Mouse (Mus musculus) liver, embryonic 15.5 days (tissue): ENCODE results near the gene Gstm3. TPM values are rescaled to one million over a fixed set of nuclear protein-coding genes. Genes with fewer than 3 reads are reported as not detected.
"Not testable (repeated sequence)": the region's sequence is repeated elsewhere in the genome, so short reads cannot be mapped to it uniquely, and the experiment has no call there.

Experiments
- ATAC-seq: fragments of 200-750 bp; cut with Nextera tagmentation; 2 replicates; pipeline ENCODE4 v1.8.0; 2017; ENCODE audit warnings: moderate number of reproducible peaks, mild to moderate bottlenecking, moderate library complexity; ENCODE audit not compliant: insufficient read depth
- H3K27ac ChIP-seq: fragments of 300-500 bp; sonication (generic); replicated peaks from 2 replicates; pipeline ENCODE4 v1.5.1; 2015; ENCODE audit warnings: mild to moderate bottlenecking, inconsistent platforms
- H3K27me3 ChIP-seq: fragments of 300-500 bp; sonication (generic); 2 replicates; pipeline ENCODE4 v1.6.1; 2015; ENCODE audit warnings: mild to moderate bottlenecking, inconsistent platforms
- H3K36me3 ChIP-seq: fragments of 300-500 bp; sonication (generic); replicated peaks from 2 replicates; pipeline ENCODE4 v1.6.1; 2015; ENCODE audit warnings: moderate library complexity, mild to moderate bottlenecking, inconsistent platforms
- H3K4me1 ChIP-seq: fragments of 300-500 bp; sonication (generic); replicated peaks from 2 replicates; pipeline ENCODE4 v1.6.1; 2015; ENCODE audit warnings: inconsistent platforms
- H3K4me2 ChIP-seq: fragments of 300-500 bp; sonication (generic); 2 replicates; pipeline ENCODE4 v1.6.1; 2015; ENCODE audit warnings: moderate library complexity, mild to moderate bottlenecking, inconsistent platforms
- H3K4me3 ChIP-seq: fragments of 300-500 bp; sonication (generic); replicated peaks from 2 replicates; pipeline ENCODE4 v1.5.1; 2015; ENCODE audit warnings: mild to moderate bottlenecking, inconsistent platforms
- H3K9ac ChIP-seq: fragments of 300-500 bp; sonication (generic); 2 replicates; pipeline ENCODE4 v1.6.1; 2015; ENCODE audit warnings: moderate library complexity, mild to moderate bottlenecking, inconsistent platforms
- H3K9me3 ChIP-seq: fragments of 300-500 bp; sonication (generic); replicated peaks from 2 replicates; pipeline ENCODE4 v1.6.1; 2016; ENCODE audit warnings: inconsistent platforms
- WGBS: fragments of 180-500 bp; shearing (Covaris S2); methylation state at CpG from one replicate; pipeline ENCODE4 v1.1.7; 2015; ENCODE audit warnings: mixed read lengths; ENCODE audit not compliant: insufficient replicate concordance; 5-methylcytosine and 5-hydroxymethylcytosine counted together
- polyA plus RNA-seq: library from polyadenylated mRNA; unstranded; fragments of >200 nt; fragmentation: Nextera tagmentation; extraction: Ambion mirVana; gene quantifications from 2 replicates; pipeline ENCODE4 v1.2.1, GENCODE M21; 2015

Gstm3 gene
- 14.9 and 15.4 TPM in 2 replicates for polyA plus RNA-seq

DNA sequence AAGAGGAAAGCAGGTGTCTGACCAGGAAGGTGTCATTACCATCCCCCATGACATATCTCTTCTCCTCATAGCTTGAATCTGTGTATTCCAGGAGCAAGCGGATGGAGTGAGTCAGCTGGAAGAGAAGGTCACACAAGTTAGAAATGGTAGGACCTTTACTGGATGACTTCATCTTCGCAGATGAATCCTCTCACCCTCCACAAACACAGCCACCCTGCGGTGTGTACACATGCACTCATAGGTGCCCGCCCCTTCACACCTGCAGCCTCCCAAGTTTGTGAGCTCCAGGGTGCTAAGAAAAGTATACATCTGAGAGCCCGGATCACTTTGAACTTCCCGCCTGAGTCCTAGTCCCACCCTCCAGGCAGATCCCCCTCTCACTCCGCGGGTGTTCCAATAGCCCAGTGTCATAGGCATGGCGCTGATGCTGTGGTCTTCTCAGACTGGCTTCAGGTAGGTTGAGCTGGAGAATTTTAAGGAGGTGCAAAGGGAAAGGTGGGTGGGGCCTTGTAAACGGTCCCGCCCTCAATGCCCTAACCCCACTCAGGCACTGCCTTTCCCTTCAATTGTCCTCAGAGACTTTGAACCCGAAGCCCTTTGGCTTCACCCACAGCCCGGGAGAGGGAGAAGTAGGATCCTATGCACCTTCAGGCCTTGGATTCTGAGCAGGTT is at the start of gene Gstm3:
Gstm3 (minus strand) TSS at position 560 of the 672 bp plus-strand sequence.
- Histone ChIP-seq H3K9ac (no peak within 1 kb of the TSS), H3K4me1 (peaks cover 26% of the 10 kb centered on the region), H3K4me2 (no peak within 1 kb of the TSS), H3K4me3 (no peak within 1 kb of the TSS), H3K27me3 (no peaks in the 10 kb centered on the region), H3K27ac (no peak within 1 kb of the TSS), H3K36me3 (no peaks in the 10 kb centered on the region), H3K9me3 (no peaks in the 10 kb centered on the region)
- ATAC-seq = peak; percentile 35; the same call in 1 of the 2 replicates
- WGBS = 44% methylated on average over 13 of the region's 13 CpGs

DNA sequence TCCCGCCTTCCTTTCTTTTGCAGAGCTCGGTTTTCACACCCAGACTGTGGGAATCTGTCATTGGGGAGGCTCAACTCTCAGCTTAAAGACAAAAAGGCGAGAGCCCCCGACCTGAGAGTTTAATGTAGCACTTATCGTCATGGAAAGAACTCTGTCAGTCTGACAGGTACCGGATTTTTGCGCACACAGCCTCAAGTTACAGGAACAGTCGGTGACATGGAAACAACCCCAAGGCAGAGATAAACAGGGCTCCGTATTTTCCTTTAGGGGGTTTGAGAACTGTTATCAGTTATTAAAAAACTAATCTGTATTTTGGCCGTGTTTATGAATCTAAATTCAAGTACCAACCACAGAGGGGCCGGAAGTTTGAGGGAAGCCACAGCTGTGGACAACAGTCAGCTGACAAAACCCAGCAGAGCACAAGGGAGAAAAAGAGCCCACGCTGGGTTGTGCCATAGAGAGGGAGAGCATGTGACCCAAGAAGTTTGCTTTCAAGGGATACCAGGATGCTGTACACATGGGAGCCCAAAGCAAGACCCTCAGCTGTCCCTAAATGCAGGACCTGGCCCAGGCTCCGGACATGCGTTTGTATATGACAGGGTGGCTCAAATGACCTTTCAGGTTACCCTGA is 49.2 kb upstream of the Gstm3 start:
- Histone ChIP-seq H3K9me3 (no peaks in the 10 kb centered on the region), H3K4me1 (peaks cover 37% of the 10 kb centered on the region), H3K27me3 (no peaks in the 10 kb centered on the region), H3K36me3 (no peaks in the 10 kb centered on the region), H3K4me3 (peak overlapping the region; percentile 50), H3K27ac (peak overlapping the region; percentile 78), H3K4me2 (peak overlapping the region; percentile 65), H3K9ac (no peak overlapping the region)
- no peak for ATAC-seq
- 12% methylated on average over 14 of the region's 14 CpGs for WGBS

DNA sequence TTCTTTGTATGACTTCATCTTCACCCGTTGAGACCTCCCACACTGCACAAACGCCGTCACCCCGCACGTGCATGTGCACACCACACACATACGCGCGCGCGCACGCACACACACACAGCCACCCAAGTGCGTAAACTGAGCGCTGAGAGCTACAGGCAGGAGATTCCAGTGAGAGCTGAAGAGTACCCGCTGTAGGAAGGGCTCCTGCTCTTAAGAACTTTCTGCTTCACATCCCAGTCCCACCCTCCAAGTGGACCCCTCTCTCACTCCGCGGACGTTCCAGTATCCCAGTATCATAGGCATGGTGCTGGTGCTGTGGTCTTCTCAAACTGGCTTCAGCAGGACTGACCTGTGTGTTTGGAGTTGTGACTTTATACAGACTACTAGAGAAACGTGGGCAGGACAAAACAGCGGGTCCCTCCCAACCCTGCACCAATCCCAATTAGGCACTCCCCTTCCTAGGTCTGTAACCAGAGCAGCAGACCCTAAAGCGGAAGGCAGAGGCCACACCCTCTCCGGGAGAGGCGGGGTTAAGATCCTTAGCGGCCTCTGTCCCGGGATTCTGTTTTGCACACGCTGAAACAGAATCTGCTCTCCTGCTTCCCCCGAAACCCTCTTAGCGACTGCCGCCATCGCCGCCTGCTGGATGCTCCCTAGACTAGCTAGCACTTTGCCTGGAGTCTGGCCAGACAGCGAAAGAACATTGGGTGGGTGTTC is 48.5 kb upstream of the Gstm3 start, which contains the start of gene Gstm1:
Gstm1 (minus strand) TSS at position 501 of the 717 bp plus-strand sequence.
- Histone ChIP-seq H3K4me2 (peak within 1 kb of the TSS; percentile 65), H3K27ac (peak within 1 kb of the TSS; percentile 78), H3K27me3 (no peaks in the 10 kb centered on the region), H3K9ac (peak within 1 kb of the TSS; percentile 22), H3K9me3 (no peaks in the 10 kb centered on the region), H3K36me3 (no peaks in the 10 kb centered on the region), H3K4me1 (peaks cover 37% of the 10 kb centered on the region), H3K4me3 (peak within 1 kb of the TSS; percentile 50)
- peak; percentile 88 for ATAC-seq
- under 1% methylated on average over 31 of the region's 31 CpGs for WGBS

DNA sequence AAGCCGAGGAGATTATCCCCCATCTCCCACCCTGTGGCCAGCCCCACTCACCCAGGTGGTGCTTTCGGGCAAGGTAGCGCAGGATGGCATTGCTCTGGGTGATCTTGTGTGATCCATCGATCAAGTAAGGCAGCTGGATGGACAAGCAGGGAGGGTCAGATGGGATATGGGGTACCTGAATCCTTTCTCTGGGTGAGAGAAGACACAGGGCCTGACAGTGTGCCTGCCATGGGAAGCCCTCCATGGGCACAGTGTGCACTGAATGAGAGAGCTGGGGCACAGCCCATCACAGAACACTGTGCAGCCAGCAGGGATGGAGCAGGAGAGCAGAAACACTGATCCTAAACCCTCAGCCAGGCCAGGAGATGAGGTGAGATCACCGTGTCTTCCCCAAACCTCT is 47.4 kb upstream of the Gstm3 start:
- not testable (repeated sequence) for H3K9ac ChIP-seq

DNA sequence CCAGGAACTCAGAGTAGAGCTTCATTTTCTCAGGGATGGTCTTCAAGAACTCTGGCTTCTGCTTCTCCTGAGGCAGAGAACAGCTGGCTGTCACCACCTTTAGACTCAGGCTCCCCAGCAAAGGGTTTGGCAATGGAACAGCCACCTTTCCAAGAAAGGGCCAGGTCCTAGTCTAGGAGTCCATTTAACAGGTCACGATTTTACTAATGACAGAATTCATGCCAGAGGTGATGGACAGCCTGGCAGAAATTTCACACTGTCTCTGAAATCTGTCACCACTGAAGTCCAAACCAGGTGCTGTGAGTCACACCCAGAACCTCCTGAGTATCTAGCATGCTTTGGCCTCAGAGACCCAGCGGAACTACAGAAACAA is 45.9 kb upstream of the Gstm3 start:
- Histone ChIP-seq H3K9ac (no peak overlapping the region), H3K27me3 (no peaks in the 10 kb centered on the region), H3K4me1 (peaks cover 32% of the 10 kb centered on the region), H3K4me2 (peak overlapping the region; percentile 65; the same call in 1 of the 2 replicates), H3K9me3 (no peaks in the 10 kb centered on the region), H3K4me3 (no peak overlapping the region), H3K36me3 (no peaks in the 10 kb centered on the region), H3K27ac (no peak overlapping the region)
- WGBS = 71% methylated on average over 2 of the region's 2 CpGs
- ATAC-seq = no peak

More for the DNA sequence above, 47.4 kb upstream of the Gstm3 start:
- H3K4me3 ChIP-seq = peak overlapping the region; percentile 50
- 71% methylated on average over 5 of the region's 5 CpGs for WGBS
- not testable (repeated sequence) for H3K27me3 ChIP-seq, H3K27ac ChIP-seq, H3K9me3 ChIP-seq, H3K36me3 ChIP-seq, ATAC-seq
- H3K4me1 ChIP-seq = peaks cover 32% of the 10 kb centered on the region
- H3K4me2 ChIP-seq = peak overlapping the region; percentile 65

GRCm38 (mm10) chr3:108014098-108014973 is 45.3 kb upstream of the Gstm3 start:
- Histone ChIP-seq H3K27me3 (no peaks in the 10 kb centered on the region), H3K4me2 (peak overlapping the region; percentile 39), H3K4me3 (no peak overlapping the region), H3K9ac (no peak overlapping the region), H3K27ac (peak overlapping the region; percentile 48), H3K9me3 (no peaks in the 10 kb centered on the region), H3K4me1 (peaks cover 32% of the 10 kb centered on the region), H3K36me3 (no peaks in the 10 kb centered on the region)
- ATAC-seq = no peak
- 64% methylated on average over 7 of the region's 8 CpGs for WGBS

GRCm38 (mm10) chr3:108013331-108013871 is 44.3 kb upstream of the Gstm3 start:
- Histone ChIP-seq H3K27me3 (no peaks in the 10 kb centered on the region), H3K36me3 (no peaks in the 10 kb centered on the region), H3K27ac (peak overlapping the region; percentile 48), H3K4me3 (no peak overlapping the region), H3K9me3 (no peaks in the 10 kb centered on the region), H3K4me2 (peak overlapping the region; percentile 39), H3K9ac (no peak overlapping the region), H3K4me1 (peaks cover 25% of the 10 kb centered on the region)
- no peak for ATAC-seq
- WGBS = 41% methylated on average over 4 of the region's 4 CpGs

GRCm38 (mm10) chr3:108011558-108011957 is 42.5 kb upstream of the Gstm3 start:
- Histone ChIP-seq H3K9ac (no peak overlapping the region), H3K27ac (no peak overlapping the region), H3K4me1 (peaks cover 19% of the 10 kb centered on the region), H3K4me3 (no peak overlapping the region), H3K4me2 (no peak overlapping the region), H3K36me3 (no peaks in the 10 kb centered on the region), H3K27me3 (no peaks in the 10 kb centered on the region), H3K9me3 (no peaks in the 10 kb centered on the region)
- no peak for ATAC-seq
- WGBS = 68% methylated on average over 3 of the region's 3 CpGs

DNA sequence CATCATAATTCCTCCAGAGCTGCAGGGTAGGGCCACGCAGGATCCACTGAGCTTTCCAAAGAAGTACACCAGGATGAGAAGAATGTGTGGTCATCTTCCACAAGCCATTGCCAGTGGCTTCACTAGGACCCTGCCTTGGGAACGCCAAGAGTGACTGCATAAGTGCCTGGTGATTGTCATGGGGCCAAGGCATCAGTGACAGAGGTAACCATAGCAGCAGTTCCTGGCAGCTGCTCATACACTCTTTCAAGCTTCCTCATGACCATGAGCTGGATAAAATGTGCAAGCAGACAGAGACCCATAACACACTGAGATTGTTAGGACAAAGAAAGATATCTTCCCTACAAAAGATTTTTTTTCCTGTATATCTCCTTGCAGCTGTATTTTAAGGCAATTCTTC is 41.2 kb upstream of the Gstm3 start:
- Histone ChIP-seq H3K27ac (no peak overlapping the region), H3K4me3 (no peak overlapping the region), H3K4me2 (no peak overlapping the region), H3K27me3 (no peaks in the 10 kb centered on the region), H3K9me3 (no peaks in the 10 kb centered on the region), H3K9ac (no peak overlapping the region), H3K36me3 (no peaks in the 10 kb centered on the region), H3K4me1 (peaks cover 16% of the 10 kb centered on the region)
- WGBS = 48% methylated on average over 2 of the region's 2 CpGs
- no peak for ATAC-seq

GRCm38 (mm10) chr3:108002021-108002420 is 32.9 kb upstream of the Gstm3 start:
- Histone ChIP-seq H3K27me3 (no peaks in the 10 kb centered on the region), H3K36me3 (no peaks in the 10 kb centered on the region), H3K4me3 (no peak overlapping the region), H3K9me3 (no peaks in the 10 kb centered on the region), H3K4me2 (no peak overlapping the region), H3K4me1 (no peaks in the 10 kb centered on the region), H3K9ac (no peak overlapping the region), H3K27ac (no peak overlapping the region)
- ATAC-seq = no peak
- 58% methylated on average over 8 of the region's 8 CpGs for WGBS
